Mouse (Mus musculus): ENCODE results near the gene Cntfr. TPM values are rescaled to one million over a fixed set of nuclear protein-coding genes. Genes with fewer than 3 reads are reported as not detected.

The Cntfr gene
- polyA plus RNA-seq, 1 experiment, result 3.7 TPM

GRCm38 (mm10) chr4:41653730-41654129, 43.2 kb downstream of the Cntfr start:
- no peak overlapping the region for H3K4me3 ChIP-seq (ENCODE audit: control insufficient read depth, low read depth, low read length)
- no peak overlapping the region for H3K27ac ChIP-seq (ENCODE audit: control insufficient read depth, insufficient read depth, low read depth, low read length)
- peaks cover 4% of the 10 kb centered on the region; the same call in 1 of the 2 replicates for H3K4me1 ChIP-seq (ENCODE audit: control insufficient read depth, insufficient read depth, low read length)
- no peaks in the 10 kb centered on the region for H3K27me3 ChIP-seq (ENCODE audit: control insufficient read depth, insufficient read depth, low read length)
- no peaks in the 10 kb centered on the region for H3K36me3 ChIP-seq (ENCODE audit: control insufficient read depth, insufficient read depth, low read length)
- TF ChIP-seq CTCF (IDR thresholded peaks at IDR 0.05; ENCODE audit: control insufficient read depth, insufficient read depth, insufficient replicate concordance, low read depth, low read length) (no peak), POLR2A (IDR thresholded peaks at IDR 0.05; ENCODE audit: control insufficient read depth, low read depth, low read length) (no peak)

DNA sequence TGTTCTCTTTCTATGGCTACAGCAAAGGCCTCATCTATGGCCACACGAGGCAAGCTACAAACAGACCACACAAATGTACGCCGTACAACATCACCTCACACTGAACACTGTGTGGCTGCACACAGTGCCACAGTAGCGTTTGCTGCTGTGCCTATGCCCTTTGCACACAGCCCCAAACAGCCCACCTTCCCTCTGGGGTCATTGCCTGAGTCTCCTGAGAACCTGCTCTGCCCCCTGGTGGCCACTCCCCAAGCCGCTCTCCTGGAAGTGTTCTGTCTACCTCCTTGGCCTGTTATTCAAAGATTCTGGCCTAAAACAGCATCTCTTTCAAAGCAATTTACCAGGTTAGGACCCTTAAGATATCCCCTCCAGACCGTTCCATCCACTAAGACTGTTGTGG, 43.6 kb downstream of the Cntfr start:
- Histone ChIP-seq H3K4me1 (ENCODE audit: control insufficient read depth, insufficient read depth, low read length) (peaks cover 3% of the 10 kb centered on the region; the same call in 1 of the 2 replicates), H3K27me3 (ENCODE audit: control insufficient read depth, insufficient read depth, low read length) (no peaks in the 10 kb centered on the region), H3K36me3 (ENCODE audit: control insufficient read depth, insufficient read depth, low read length) (no peaks in the 10 kb centered on the region), H3K4me3 (ENCODE audit: control insufficient read depth, low read depth, low read length) (no peak overlapping the region), H3K27ac (ENCODE audit: control insufficient read depth, insufficient read depth, low read depth, low read length) (no peak overlapping the region)
- TF ChIP-seq CTCF (IDR thresholded peaks at IDR 0.05; ENCODE audit: control insufficient read depth, insufficient read depth, insufficient replicate concordance, low read depth, low read length) (peak; percentile 71; the same call in 1 of the 2 replicates), POLR2A (IDR thresholded peaks at IDR 0.05; ENCODE audit: control insufficient read depth, low read depth, low read length) (no peak)

- Histone ChIP-seq H3K36me3 (ENCODE audit: control insufficient read depth, insufficient read depth, low read length) (no peaks in the 10 kb centered on the region; the same call in 1 of the 2 replicates), H3K27me3 (ENCODE audit: control insufficient read depth, insufficient read depth, low read length) (no peaks in the 10 kb centered on the region), H3K4me1 (ENCODE audit: control insufficient read depth, insufficient read depth, low read length) (no peaks in the 10 kb centered on the region), H3K27ac (ENCODE audit: control insufficient read depth, insufficient read depth, low read depth, low read length) (peak overlapping the region; percentile 58), H3K4me3 (ENCODE audit: control insufficient read depth, low read depth, low read length) (no peak overlapping the region)
- no peak for TF ChIP-seq CTCF (IDR thresholded peaks at IDR 0.05; ENCODE audit: control insufficient read depth, insufficient read depth, insufficient replicate concordance, low read depth, low read length)
- TF ChIP-seq POLR2A (IDR thresholded peaks at IDR 0.05; ENCODE audit: control insufficient read depth, low read depth, low read length), result no peak
Measured at GRCm38 (mm10) chr4:41648627-41649026, 48.3 kb downstream of the Cntfr start.

- TF ChIP-seq POLR2A (IDR thresholded peaks at IDR 0.05; ENCODE audit: control insufficient read depth, low read depth, low read length) (no peak), CTCF (IDR thresholded peaks at IDR 0.05; ENCODE audit: control insufficient read depth, insufficient read depth, insufficient replicate concordance, low read depth, low read length) (no peak)
- Histone ChIP-seq H3K27me3 (ENCODE audit: control insufficient read depth, insufficient read depth, low read length) (no peaks in the 10 kb centered on the region), H3K4me1 (ENCODE audit: control insufficient read depth, insufficient read depth, low read length) (no peaks in the 10 kb centered on the region), H3K27ac (ENCODE audit: control insufficient read depth, insufficient read depth, low read depth, low read length) (peak overlapping the region; percentile 58), H3K36me3 (ENCODE audit: control insufficient read depth, insufficient read depth, low read length) (no peaks in the 10 kb centered on the region; the same call in 1 of the 2 replicates), H3K4me3 (ENCODE audit: control insufficient read depth, low read depth, low read length) (no peak overlapping the region)
Measured at GRCm38 (mm10) chr4:41648157-41648556, 48.7 kb downstream of the Cntfr start.

DNA sequence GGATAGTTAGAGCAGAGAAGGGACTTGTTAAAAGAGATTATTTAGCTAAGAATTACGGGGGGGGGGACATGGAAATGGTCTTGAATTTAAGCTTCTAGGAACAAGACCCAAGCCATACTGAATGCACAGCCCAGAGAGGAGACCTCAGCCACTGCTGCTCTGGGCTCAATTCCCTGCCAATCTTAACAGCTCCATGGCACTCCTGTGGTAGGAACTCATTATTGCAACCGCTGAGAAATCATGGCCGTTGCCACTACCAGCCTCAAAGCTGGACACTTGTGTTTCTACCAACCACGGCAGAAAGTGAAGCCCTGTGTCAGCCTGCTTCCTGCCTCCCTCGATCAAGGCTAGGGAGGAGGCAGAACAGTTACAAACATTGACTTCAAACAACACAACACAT, 51.4 kb downstream of the Cntfr start:
- peaks cover 5% of the 10 kb centered on the region for H3K4me1 ChIP-seq (ENCODE audit: control insufficient read depth, insufficient read depth, low read length)
- TF ChIP-seq POLR2A (IDR thresholded peaks at IDR 0.05; ENCODE audit: control insufficient read depth, low read depth, low read length), result no peak
- peak; percentile 43; the same call in 1 of the 2 replicates for TF ChIP-seq CTCF (IDR thresholded peaks at IDR 0.05; ENCODE audit: control insufficient read depth, insufficient read depth, insufficient replicate concordance, low read depth, low read length)
- no peaks in the 10 kb centered on the region for H3K27me3 ChIP-seq (ENCODE audit: control insufficient read depth, insufficient read depth, low read length)
- H3K36me3 ChIP-seq (ENCODE audit: control insufficient read depth, insufficient read depth, low read length), result no peaks in the 10 kb centered on the region; the same call in 1 of the 2 replicates
- H3K27ac ChIP-seq (ENCODE audit: control insufficient read depth, insufficient read depth, low read depth, low read length), result no peak overlapping the region; the same call in 1 of the 2 replicates
- no peak overlapping the region for H3K4me3 ChIP-seq (ENCODE audit: control insufficient read depth, low read depth, low read length)

DNA sequence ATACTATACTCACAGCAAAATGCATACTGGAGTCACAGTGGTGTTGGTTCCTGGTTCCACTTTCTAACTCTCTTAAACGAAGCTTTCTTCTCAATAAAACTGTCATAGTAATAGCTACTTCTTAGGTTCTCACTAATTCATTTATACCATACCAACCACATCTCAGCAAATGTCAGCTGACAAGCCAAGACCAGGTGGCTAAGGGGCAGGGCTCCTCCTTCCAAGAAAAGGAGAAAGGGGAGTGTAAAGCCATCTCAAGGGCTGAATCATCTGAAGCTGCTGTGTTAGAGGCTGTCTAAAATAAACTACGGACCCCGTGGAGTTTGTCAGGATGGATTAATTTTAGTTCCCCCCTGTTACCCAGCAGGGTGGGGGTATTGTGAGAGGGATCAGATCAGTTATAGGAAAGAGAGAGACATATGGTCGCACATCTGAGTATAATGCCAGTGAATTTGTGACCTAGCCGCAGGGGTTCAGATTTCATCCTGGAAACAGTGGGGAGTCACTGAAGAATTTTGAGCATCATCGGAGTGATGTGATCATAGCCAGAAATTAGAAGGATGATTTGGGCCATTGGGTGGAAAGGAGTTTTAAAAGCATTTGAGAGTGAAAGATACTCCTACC, 55.6 kb downstream of the Cntfr start:
- Histone ChIP-seq H3K36me3 (ENCODE audit: control insufficient read depth, insufficient read depth, low read length) (no peaks in the 10 kb centered on the region; the same call in 1 of the 2 replicates), H3K4me3 (ENCODE audit: control insufficient read depth, low read depth, low read length) (no peak overlapping the region), H3K4me1 (ENCODE audit: control insufficient read depth, insufficient read depth, low read length) (peaks cover 14% of the 10 kb centered on the region), H3K27ac (ENCODE audit: control insufficient read depth, insufficient read depth, low read depth, low read length) (no peak overlapping the region), H3K27me3 (ENCODE audit: control insufficient read depth, insufficient read depth, low read length) (no peaks in the 10 kb centered on the region)
- no peak for TF ChIP-seq POLR2A (IDR thresholded peaks at IDR 0.05; ENCODE audit: control insufficient read depth, low read depth, low read length)

- Histone ChIP-seq H3K4me1 (ENCODE audit: control insufficient read depth, insufficient read depth, low read length) (peaks cover 14% of the 10 kb centered on the region), H3K27me3 (ENCODE audit: control insufficient read depth, insufficient read depth, low read length) (no peaks in the 10 kb centered on the region), H3K4me3 (ENCODE audit: control insufficient read depth, low read depth, low read length) (peak within 1 kb of the TSS; percentile 76), H3K36me3 (ENCODE audit: control insufficient read depth, insufficient read depth, low read length) (no peaks in the 10 kb centered on the region), H3K27ac (ENCODE audit: control insufficient read depth, insufficient read depth, low read depth, low read length) (no peak within 1 kb of the TSS)
- TF ChIP-seq CTCF (IDR thresholded peaks at IDR 0.05; ENCODE audit: control insufficient read depth, insufficient read depth, insufficient replicate concordance, low read depth, low read length), result no peak
- TF ChIP-seq POLR2A (IDR thresholded peaks at IDR 0.05; ENCODE audit: control insufficient read depth, low read depth, low read length), result no peak
Measured at GRCm38 (mm10) chr4:41639913-41640507, 56.9 kb downstream of the Cntfr start, which contains the start of gene Enho. Enho (minus strand) TSS chr4:41640324.
